Mouse (Mus musculus): ENCODE results near the gene Fez2.

GRCm38 (mm10) chr17:78364555-78365302, 53.2 kb downstream of the Fez2 start:
- TF ChIP-seq CTCF (IDR thresholded peaks at IDR 0.05; ENCODE audit: extremely low read depth, insufficient read depth, low read length) (no peak), POLR2A (IDR thresholded peaks at IDR 0.05; ENCODE audit: extremely low read depth, insufficient read depth, low read length) (no peak)
